Mouse (Mus musculus): ENCODE data around the gene Dpep1.

Gene Dpep1

GRCm38 (mm10) chr8:123248596-123248995, 62.6 kb downstream of the Dpep1 start:
- DNase-seq (ENCODE audit: low read depth, low spot score) = no peak

- DNase-seq (ENCODE audit: low read depth, low spot score) = no peak
Observed at GRCm38 (mm10) chr8:123250940-123251339, 64.9 kb downstream of the Dpep1 start.
